Mouse (Mus musculus) ES-E14 (cell line): ENCODE results near the gene Smurf2.

Experiments
- CHD2 ChIP-seq: IDR thresholded peaks from 2 replicates; pipeline ENCODE4 v1.6.1; 2014; ENCODE audit warnings: mild to moderate bottlenecking, low read depth, low read length, inconsistent platforms
- HCFC1 ChIP-seq: IDR thresholded peaks from 2 replicates; pipeline ENCODE4 v1.6.1; 2012; ENCODE audit warnings: low read length, inconsistent platforms, borderline replicate concordance; ENCODE audit not compliant: insufficient read depth
- MAFK ChIP-seq: IDR thresholded peaks from 2 replicates; pipeline ENCODE4 v1.6.1; 2014; ENCODE audit warnings: mild to moderate bottlenecking, low read depth, low read length, inconsistent platforms; ENCODE audit not compliant: insufficient read depth
- ZC3H11A ChIP-seq: IDR thresholded peaks from 2 replicates; pipeline ENCODE4 v1.6.1; 2012; ENCODE audit warnings: low read depth, mild to moderate bottlenecking, inconsistent platforms, low read length, borderline replicate concordance
- ZNF384 ChIP-seq: IDR thresholded peaks from 2 replicates; pipeline ENCODE4 v1.6.1; 2012; ENCODE audit warnings: low read depth, low read length, inconsistent platforms

GRCm38 (mm10) chr11:106911257-106911656 lies 9.3 kb downstream of the Smurf2 start:
- no peak for TF ChIP-seq ZC3H11A
- TF ChIP-seq HCFC1 = no peak
- no peak for TF ChIP-seq CHD2
- TF ChIP-seq ZNF384 = no peak
- TF ChIP-seq MAFK = no peak
